Mouse (Mus musculus): Measurements from ENCODE around the gene Hist1h2bm. TPM values are rescaled to one million over a fixed set of nuclear protein-coding genes. Genes with fewer than 3 reads are reported as not detected.

The Hist1h2bm gene
- polyA plus RNA-seq (2017; shearing (Covaris generic)) = 0.87 TPM

DNA sequence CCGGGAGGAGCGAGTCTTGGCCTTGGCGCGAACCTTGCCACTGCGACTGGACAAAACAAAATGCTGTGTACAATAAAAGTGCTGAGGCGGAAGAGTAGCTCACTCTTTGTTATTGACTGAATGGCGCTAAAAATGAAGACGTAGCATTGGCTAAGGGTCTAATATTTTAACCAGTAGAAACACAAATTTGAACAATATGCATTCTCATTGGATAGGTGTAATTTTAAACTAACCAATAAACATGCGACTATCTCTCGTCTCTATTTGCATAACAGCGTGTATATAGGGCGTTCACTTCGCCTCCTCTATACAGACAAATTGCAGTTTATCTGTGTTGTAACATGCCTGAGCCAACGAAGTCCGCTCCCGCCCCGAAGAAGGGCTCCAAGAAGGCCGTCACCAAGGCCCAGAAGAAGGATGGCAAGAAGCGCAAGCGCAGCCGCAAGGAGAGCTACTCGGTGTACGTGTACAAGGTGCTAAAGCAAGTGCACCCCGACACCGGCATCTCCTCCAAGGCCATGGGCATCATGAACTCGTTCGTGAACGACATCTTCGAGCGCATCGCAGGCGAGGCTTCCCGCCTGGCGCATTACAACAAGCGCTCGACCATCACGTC, at the start of gene Hist1h2bm:
Gene Hist1h2bm (plus strand): TSS at position 288 of the 616 bp plus-strand sequence.

GRCm38 (mm10) chr13:21677305-21677704, 44.5 kb upstream of the Hist1h2bm start, which contains the start of gene Olfr1360:
Olfr1360 (minus strand) TSS chr13:21677405.

GRCm38 (mm10) chr13:21697811-21698210, 24.0 kb upstream of the Hist1h2bm start, which contains the start of gene Olfr1359:
Olfr1359 (plus strand) TSS chr13:21698111.

GRCm38 (mm10) chr13:21715864-21716539, 5.8 kb upstream of the Hist1h2bm start, which contains the start of the genes Hist1h2bl and Hist1h2ai:
Hist1h2bl (minus strand) TSS chr13:21716143.
Hist1h2ai (plus strand) TSS chr13:21716422.

GRCm38 (mm10) chr13:21717397-21718357, 4.2 kb upstream of the Hist1h2bm start, which contains the start of gene Hist1h3h:
Hist1h3h (plus strand) TSS chr13:21717659.

DNA sequence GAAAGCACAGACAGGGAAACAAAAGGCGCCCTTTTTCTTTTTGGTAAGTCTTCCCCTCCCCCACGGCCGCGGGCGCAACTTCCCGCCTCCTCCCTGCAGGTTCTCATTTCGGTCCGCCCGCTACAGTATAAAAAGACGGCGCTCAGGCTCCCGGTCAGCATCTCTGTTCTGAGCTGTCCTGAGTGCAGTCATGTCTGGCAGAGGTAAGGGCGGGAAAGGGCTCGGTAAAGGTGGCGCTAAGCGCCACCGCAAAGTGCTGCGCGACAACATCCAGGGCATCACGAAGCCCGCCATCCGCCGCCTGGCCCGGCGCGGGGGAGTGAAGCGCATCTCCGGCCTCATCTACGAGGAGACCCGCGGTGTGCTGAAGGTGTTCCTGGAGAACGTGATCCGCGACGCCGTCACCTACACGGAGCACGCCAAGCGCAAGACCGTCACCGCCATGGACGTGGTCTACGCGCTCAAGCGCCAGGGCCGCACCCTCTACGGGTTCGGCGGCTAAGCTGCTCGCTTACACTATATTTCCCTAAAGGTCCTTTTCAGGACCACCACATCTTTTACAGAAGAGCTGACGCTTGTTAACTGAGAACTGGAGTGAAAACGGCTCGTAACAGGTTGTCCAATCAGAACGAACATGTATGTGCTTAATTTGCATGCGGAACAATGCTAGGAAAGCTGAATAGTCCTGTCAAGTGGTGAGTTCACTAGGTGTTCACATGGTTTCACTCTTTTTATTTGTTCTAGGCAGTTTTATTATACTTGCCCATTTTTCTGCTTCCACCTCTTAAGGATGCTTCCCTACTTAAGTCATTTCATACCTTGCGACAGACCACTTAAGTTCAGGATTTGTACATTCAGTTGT, 13.3 kb downstream of the Hist1h2bm start, which contains the start of gene Hist1h4j:
Gene Hist1h4j (plus strand): TSS at position 159 of the 862 bp plus-strand sequence.

GRCm38 (mm10) chr13:21750159-21751017, 28.5 kb downstream of the Hist1h2bm start, which contains the start of gene Hist1h4k:
Hist1h4k (minus strand) TSS chr13:21750505.

GRCm38 (mm10) chr13:21753524-21754285, 31.9 kb downstream of the Hist1h2bm start, which contains the start of the genes Hist1h2ak and Hist1h2bn:
Hist1h2ak (minus strand) TSS chr13:21753827.
Hist1h2bn (plus strand) TSS chr13:21754123.

Other genes with a start within 250 kb of the Hist1h2bm start
- gene Zkscan4, start 243.1 kb upstream of the Hist1h2bm start, polyA plus RNA-seq (2017; shearing (Covaris generic)) = 0.13 TPM
- not detected for gene Gm10065, start 242.6 kb upstream of the Hist1h2bm start, polyA plus RNA-seq (2017; shearing (Covaris generic))
- gene AK157302, start 226.8 kb upstream of the Hist1h2bm start, polyA plus RNA-seq (2017; shearing (Covaris generic)) = not detected
- 8.7 TPM for gene Gm11273, start 220.6 kb upstream of the Hist1h2bm start, polyA plus RNA-seq (2017; shearing (Covaris generic))
- 7.3 TPM for gene Zkscan8, start 190.9 kb upstream of the Hist1h2bm start, polyA plus RNA-seq (2017; shearing (Covaris generic))
- gene Olfr1366, start 179.2 kb upstream of the Hist1h2bm start, polyA plus RNA-seq (2017; shearing (Covaris generic)) = not detected
- gene Olfr1535, start 162.2 kb upstream of the Hist1h2bm start, polyA plus RNA-seq (2017; shearing (Covaris generic)) = not detected
- not detected for gene Olfr1364, start 140.3 kb upstream of the Hist1h2bm start, polyA plus RNA-seq (2017; shearing (Covaris generic))
- not detected for gene Olfr1362, start 108.0 kb upstream of the Hist1h2bm start, polyA plus RNA-seq (2017; shearing (Covaris generic))
- not detected for gene Olfr11, start 79.5 kb upstream of the Hist1h2bm start, polyA plus RNA-seq (2017; shearing (Covaris generic))
- gene Olfr1361, start 58.7 kb upstream of the Hist1h2bm start, polyA plus RNA-seq (2017; shearing (Covaris generic)) = not detected
- gene Olfr1360, start 44.6 kb upstream of the Hist1h2bm start, polyA plus RNA-seq (2017; shearing (Covaris generic)) = not detected
- not detected for gene Olfr1359, start 23.9 kb upstream of the Hist1h2bm start, polyA plus RNA-seq (2017; shearing (Covaris generic))
- 2.4 TPM for gene Hist1h2bl, start 5.9 kb upstream of the Hist1h2bm start, polyA plus RNA-seq (2017; shearing (Covaris generic))
- gene Hist1h2ai, start 5.6 kb upstream of the Hist1h2bm start, polyA plus RNA-seq (2017; shearing (Covaris generic)) = 14.3 TPM
- gene Hist1h3h, start 4.4 kb upstream of the Hist1h2bm start, polyA plus RNA-seq (2017; shearing (Covaris generic)) = not detected
- 0.80 TPM for gene Hist1h4j, start 13.0 kb downstream of the Hist1h2bm start, polyA plus RNA-seq (2017; shearing (Covaris generic))
- 8.1 TPM for gene Hist1h4k, start 28.5 kb downstream of the Hist1h2bm start, polyA plus RNA-seq (2017; shearing (Covaris generic))
- gene Hist1h2ak, start 31.8 kb downstream of the Hist1h2bm start, polyA plus RNA-seq (2017; shearing (Covaris generic)) = 1.6 TPM
- not detected for gene Hist1h2bn, start 32.1 kb downstream of the Hist1h2bm start, polyA plus RNA-seq (2017; shearing (Covaris generic))
- gene Hist1h1b, start 58.6 kb downstream of the Hist1h2bm start, polyA plus RNA-seq (2017; shearing (Covaris generic)) = 1.8 TPM
- 1.1 TPM for gene Hist1h3i, start 61.3 kb downstream of the Hist1h2bm start, polyA plus RNA-seq (2017; shearing (Covaris generic))
- gene Hist1h2an, start 65.2 kb downstream of the Hist1h2bm start, polyA plus RNA-seq (2017; shearing (Covaris generic)) = 0.99 TPM
- not detected for gene Hist1h2bp, start 65.4 kb downstream of the Hist1h2bm start, polyA plus RNA-seq (2017; shearing (Covaris generic))
- gene Hist1h2bq, start 88.2 kb downstream of the Hist1h2bm start, polyA plus RNA-seq (2017; shearing (Covaris generic)) = 5.0 TPM
- gene Hist1h2ao, start 88.4 kb downstream of the Hist1h2bm start, polyA plus RNA-seq (2017; shearing (Covaris generic)) = not detected
- 36.0 TPM for gene Hist1h4m, start 89.7 kb downstream of the Hist1h2bm start, polyA plus RNA-seq (2017; shearing (Covaris generic))
- gene Hist1h4n, start 110.2 kb downstream of the Hist1h2bm start, polyA plus RNA-seq (2017; shearing (Covaris generic)) = 18.1 TPM
- gene Hist1h2ap, start 111.5 kb downstream of the Hist1h2bm start, polyA plus RNA-seq (2017; shearing (Covaris generic)) = 144 TPM
- gene Hist1h2br, start 111.7 kb downstream of the Hist1h2bm start, polyA plus RNA-seq (2017; shearing (Covaris generic)) = 5.0 TPM
- not detected for gene Zfp184, start 223.1 kb downstream of the Hist1h2bm start, polyA plus RNA-seq (2017; shearing (Covaris generic))

Data from CD4-positive, CD25-positive, alpha-beta regulatory T cell (primary cell).